Mouse (Mus musculus): ENCODE measurements around the gene Kxd1. TPM values are rescaled to one million over a fixed set of nuclear protein-coding genes. Genes with fewer than 3 reads are reported as not detected.

Gene Kxd1
- polyA plus RNA-seq, 1 experiment from 2014 or later: 49.3 TPM

GRCm38 (mm10) chr8:70560564-70560963 lies 32.8 kb upstream of the Kxd1 start:
- ATAC-seq (ENCODE audit: low FRiP score, low read depth): no peak

GRCm38 (mm10) chr8:70560096-70560495 lies 32.3 kb upstream of the Kxd1 start:
- 77% methylated on average over 2 of the region's 2 CpGs for WGBS
- H3K27me3 ChIP-seq: no peaks in the 10 kb centered on the region
- no peak overlapping the region for H3K27ac ChIP-seq
- H3K4me3 ChIP-seq: no peak overlapping the region
- ATAC-seq (ENCODE audit: low FRiP score, low read depth): no peak
- H3K4me2 ChIP-seq (replicated peaks): no peak overlapping the region
- no peak overlapping the region for H3K9ac ChIP-seq
- no peaks in the 10 kb centered on the region for H3K9me3 ChIP-seq
- 0 out of 2 replicates have a peak, but pooled peaks cover 6% of the 10 kb centered on the region for H3K4me1 ChIP-seq
- H3K36me3 ChIP-seq: peaks cover 12% of the 10 kb centered on the region

More at GRCm38 (mm10) chr8:70560564-70560963, 32.8 kb upstream of the Kxd1 start:
- no peak overlapping the region for H3K9ac ChIP-seq
- H3K4me3 ChIP-seq: no peak overlapping the region
- H3K27ac ChIP-seq: no peak overlapping the region
- no peaks in the 10 kb centered on the region for H3K9me3 ChIP-seq
- 82% methylated on average over 3 of the region's 3 CpGs for WGBS
- peaks cover 11% of the 10 kb centered on the region for H3K4me1 ChIP-seq
- H3K36me3 ChIP-seq: peaks cover 12% of the 10 kb centered on the region
- H3K27me3 ChIP-seq: no peaks in the 10 kb centered on the region
- H3K4me2 ChIP-seq (replicated peaks): no peak overlapping the region

- H3K36me3 ChIP-seq: peaks cover 12% of the 10 kb centered on the region
- H3K9me3 ChIP-seq: no peaks in the 10 kb centered on the region
- H3K4me3 ChIP-seq: no peak overlapping the region
- H3K4me2 ChIP-seq (replicated peaks): no peak overlapping the region
- no peak overlapping the region for H3K9ac ChIP-seq
- H3K27ac ChIP-seq: no peak overlapping the region
- no peak for ATAC-seq (ENCODE audit: low FRiP score, low read depth)
- no peaks in the 10 kb centered on the region for H3K27me3 ChIP-seq
- 73% methylated on average over 3 of the region's 3 CpGs for WGBS
- H3K4me1 ChIP-seq: 0 out of 2 replicates have a peak, but pooled peaks cover 4% of the 10 kb centered on the region
These were observed 31.2 kb upstream of the Kxd1 start for GRCm38 (mm10) chr8:70558983-70559382.

- no peak for ATAC-seq (ENCODE audit: low FRiP score, low read depth)
- H3K4me3 ChIP-seq: no peak overlapping the region
- H3K27me3 ChIP-seq: no peaks in the 10 kb centered on the region
- H3K4me2 ChIP-seq (replicated peaks): no peak overlapping the region
- H3K27ac ChIP-seq: no peak overlapping the region
- WGBS: 75% methylated on average over 4 of the region's 4 CpGs
- H3K4me1 ChIP-seq: peaks cover 10% of the 10 kb centered on the region; the same call in 1 of the 2 replicates
- H3K36me3 ChIP-seq: peaks cover 12% of the 10 kb centered on the region
- H3K9ac ChIP-seq: no peak overlapping the region
- no peaks in the 10 kb centered on the region for H3K9me3 ChIP-seq
These were observed 30.6 kb upstream of the Kxd1 start for GRCm38 (mm10) chr8:70558334-70558733.

- no peak for ATAC-seq (ENCODE audit: low FRiP score, low read depth)
- WGBS: 92% methylated on average over 4 of the region's 4 CpGs
- no peak overlapping the region for H3K4me2 ChIP-seq (replicated peaks)
These were observed 27.5 kb upstream of the Kxd1 start for GRCm38 (mm10) chr8:70555079-70555747.

GRCm38 (mm10) chr8:70553740-70554139 lies 26.0 kb upstream of the Kxd1 start:
- H3K27ac ChIP-seq: no peak overlapping the region
- no peak for ATAC-seq (ENCODE audit: low FRiP score, low read depth)
- no peaks in the 10 kb centered on the region for H3K27me3 ChIP-seq
- no peak overlapping the region for H3K9ac ChIP-seq
- H3K4me2 ChIP-seq (replicated peaks): no peak overlapping the region
- H3K9me3 ChIP-seq: no peaks in the 10 kb centered on the region
- no peak overlapping the region for H3K4me3 ChIP-seq
- H3K4me1 ChIP-seq: peaks cover 7% of the 10 kb centered on the region; the same call in 1 of the 2 replicates
- peaks cover 3% of the 10 kb centered on the region; the same call in 1 of the 2 replicates for H3K36me3 ChIP-seq

More at GRCm38 (mm10) chr8:70555079-70555747, 27.5 kb upstream of the Kxd1 start:
- no peaks in the 10 kb centered on the region for H3K27me3 ChIP-seq
- H3K27ac ChIP-seq: no peak overlapping the region
- H3K36me3 ChIP-seq: peaks cover 8% of the 10 kb centered on the region
- no peak overlapping the region for H3K4me3 ChIP-seq
- no peaks in the 10 kb centered on the region for H3K9me3 ChIP-seq
- H3K9ac ChIP-seq: no peak overlapping the region
- H3K4me1 ChIP-seq: peaks cover 7% of the 10 kb centered on the region; the same call in 1 of the 2 replicates

GRCm38 (mm10) chr8:70552836-70553235 lies 25.1 kb upstream of the Kxd1 start:
- Histone ChIP-seq H3K4me2 (replicated peaks) (no peak overlapping the region), H3K9ac (no peak overlapping the region), H3K9me3 (no peaks in the 10 kb centered on the region), H3K4me3 (no peak overlapping the region), H3K27ac (no peak overlapping the region), H3K4me1 (peaks cover 7% of the 10 kb centered on the region; the same call in 1 of the 2 replicates), H3K27me3 (no peaks in the 10 kb centered on the region), H3K36me3 (peaks cover 3% of the 10 kb centered on the region; the same call in 1 of the 2 replicates)
- 40% methylated on average over 1 of the region's 1 CpGs for WGBS
- ATAC-seq (ENCODE audit: low FRiP score, low read depth): no peak

GRCm38 (mm10) chr8:70551558-70552161 lies 23.9 kb upstream of the Kxd1 start:
- 78% methylated on average over 3 of the region's 3 CpGs for WGBS
- Histone ChIP-seq H3K4me1 (peaks cover 7% of the 10 kb centered on the region; the same call in 1 of the 2 replicates), H3K27me3 (no peaks in the 10 kb centered on the region), H3K9me3 (no peaks in the 10 kb centered on the region), H3K9ac (no peak overlapping the region), H3K27ac (no peak overlapping the region; the same call in 1 of the 2 replicates), H3K4me2 (replicated peaks) (no peak overlapping the region), H3K4me3 (no peak overlapping the region), H3K36me3 (peaks cover 3% of the 10 kb centered on the region)
- no peak for ATAC-seq (ENCODE audit: low FRiP score, low read depth)

- ATAC-seq (ENCODE audit: low FRiP score, low read depth): no peak
- no peaks in the 10 kb centered on the region for H3K27me3 ChIP-seq
- WGBS: 91% methylated on average over 10 of the region's 10 CpGs
- H3K9me3 ChIP-seq: no peaks in the 10 kb centered on the region
- H3K27ac ChIP-seq: no peak overlapping the region
- H3K36me3 ChIP-seq: peaks cover 4% of the 10 kb centered on the region; the same call in 1 of the 2 replicates
- H3K4me1 ChIP-seq: peaks cover 7% of the 10 kb centered on the region; the same call in 1 of the 2 replicates
- no peak overlapping the region for H3K9ac ChIP-seq
- H3K4me2 ChIP-seq (replicated peaks): no peak overlapping the region
- no peak overlapping the region for H3K4me3 ChIP-seq
These were observed 21.8 kb upstream of the Kxd1 start for GRCm38 (mm10) chr8:70549412-70550184.

GRCm38 (mm10) chr8:70547762-70548161 lies 20.0 kb upstream of the Kxd1 start:
- Histone ChIP-seq H3K36me3 (peaks cover 6% of the 10 kb centered on the region; the same call in 1 of the 2 replicates), H3K4me1 (no peaks in the 10 kb centered on the region), H3K4me3 (no peak overlapping the region), H3K27ac (no peak overlapping the region), H3K27me3 (no peaks in the 10 kb centered on the region), H3K9me3 (no peaks in the 10 kb centered on the region), H3K9ac (no peak overlapping the region), H3K4me2 (replicated peaks) (no peak overlapping the region)
- ATAC-seq (ENCODE audit: low FRiP score, low read depth): no peak
- 88% methylated on average over 6 of the region's 6 CpGs for WGBS

GRCm38 (mm10) chr8:70546412-70546811 lies 18.7 kb upstream of the Kxd1 start:
- Histone ChIP-seq H3K9me3 (no peaks in the 10 kb centered on the region), H3K4me3 (no peak overlapping the region), H3K9ac (no peak overlapping the region), H3K27me3 (no peaks in the 10 kb centered on the region), H3K27ac (no peak overlapping the region), H3K4me1 (peaks cover 5% of the 10 kb centered on the region), H3K36me3 (peaks cover 6% of the 10 kb centered on the region; the same call in 1 of the 2 replicates), H3K4me2 (replicated peaks) (no peak overlapping the region)
- ATAC-seq (ENCODE audit: low FRiP score, low read depth): no peak
- WGBS: 82% methylated on average over 4 of the region's 4 CpGs

GRCm38 (mm10) chr8:70544200-70544687 lies 16.5 kb upstream of the Kxd1 start:
- H3K36me3 ChIP-seq: peaks cover 6% of the 10 kb centered on the region; the same call in 1 of the 2 replicates
- no peak overlapping the region for H3K4me3 ChIP-seq
- H3K9ac ChIP-seq: no peak overlapping the region
- no peaks in the 10 kb centered on the region for H3K9me3 ChIP-seq
- H3K27ac ChIP-seq: no peak overlapping the region
- no peak for ATAC-seq (ENCODE audit: low FRiP score, low read depth)
- H3K4me2 ChIP-seq (replicated peaks): no peak overlapping the region
- no peaks in the 10 kb centered on the region for H3K27me3 ChIP-seq
- H3K4me1 ChIP-seq: peaks cover 20% of the 10 kb centered on the region
- WGBS: 79% methylated on average over 6 of the region's 6 CpGs
